Mouse (Mus musculus) heart, embryonic 16.5 days (tissue): Measurements from ENCODE around the gene Exosc7. TPM values are rescaled to one million over a fixed set of nuclear protein-coding genes. Genes with fewer than 3 reads are reported as not detected.

Experiments used
- ATAC-seq: fragments of 200-750 bp; cut with Nextera tagmentation; replicated peaks from 2 replicates; pipeline ENCODE4 v1.8.0; 2017; ENCODE audit warnings: moderate number of reproducible peaks; ENCODE audit not compliant: insufficient read depth, low FRiP score; ENCODE audit errors: extremely low read depth
- H3K27ac ChIP-seq: fragments of 300-500 bp; sonication (generic); 2 replicates; pipeline ENCODE4 v1.5.1; 2014; ENCODE audit warnings: mild to moderate bottlenecking, low read length, control low read depth, moderate library complexity
- H3K27me3 ChIP-seq: fragments of 300-500 bp; sonication (generic); 2 replicates; pipeline ENCODE4 v1.6.1; 2014; ENCODE audit warnings: low read length, mixed read lengths; ENCODE audit not compliant: control insufficient read depth, insufficient read depth
- H3K36me3 ChIP-seq: fragments of 300-500 bp; sonication (generic); 2 replicates; pipeline ENCODE4 v1.6.1; 2014; ENCODE audit not compliant: control insufficient read depth, insufficient read depth
- H3K4me1 ChIP-seq: fragments of 300-500 bp; sonication (generic); 2 replicates; pipeline ENCODE4 v1.6.1; 2014; ENCODE audit warnings: low read length, mixed read lengths; ENCODE audit not compliant: control insufficient read depth, insufficient read depth
- H3K4me2 ChIP-seq: fragments of 300-500 bp; sonication (generic); 2 replicates; pipeline ENCODE4 v1.6.1; 2014; ENCODE audit warnings: low read depth, mild to moderate bottlenecking, control low read depth, low read length
- H3K4me3 ChIP-seq: fragments of 300-500 bp; sonication (generic); 2 replicates; pipeline ENCODE4 v1.5.1; 2014; ENCODE audit warnings: mild to moderate bottlenecking, control low read depth, low read length
- H3K9ac ChIP-seq: fragments of 300-500 bp; sonication (generic); 2 replicates; pipeline ENCODE4 v1.6.1; 2014; ENCODE audit warnings: low read length, control low read depth
- H3K9me3 ChIP-seq: fragments of 300-500 bp; sonication (generic); replicated peaks from 2 replicates; pipeline ENCODE4 v1.6.1; 2016; ENCODE audit warnings: low read length; ENCODE audit not compliant: control insufficient read depth
- WGBS: fragments of 180-500 bp; shearing (Covaris S2); extraction: QIAGEN DNeasy Blood & Tissue Kit; methylation state at CpG from one replicate; pipeline ENCODE4 v1.1.7; 2014; 5-methylcytosine and 5-hydroxymethylcytosine counted together
- polyA plus RNA-seq: library from polyadenylated mRNA; unstranded; fragments of >200 nt; fragmentation: Nextera tagmentation; extraction: Ambion mirVana; gene quantifications from 2 replicates; pipeline ENCODE4 v1.2.1, GENCODE M21; 2015

Gene Exosc7
- polyA plus RNA-seq, 1 experiment from 2014 or later, result 87.6 TPM

GRCm38 (mm10) chr9:123104362-123104761, 8.7 kb upstream of the Exosc7 start:
- no peak overlapping the region for H3K27ac ChIP-seq
- H3K27me3 ChIP-seq, result no peaks in the 10 kb centered on the region
- no peak overlapping the region for H3K4me3 ChIP-seq
- peaks cover 11% of the 10 kb centered on the region for H3K36me3 ChIP-seq
- H3K4me2 ChIP-seq, result no peak overlapping the region
- H3K9ac ChIP-seq, result no peak overlapping the region
- no peaks in the 10 kb centered on the region for H3K4me1 ChIP-seq
- no peak for ATAC-seq
- no peaks in the 10 kb centered on the region for H3K9me3 ChIP-seq

- Histone ChIP-seq H3K9ac (no peak overlapping the region), H3K4me1 (peaks cover 8% of the 10 kb centered on the region), H3K4me2 (no peak overlapping the region), H3K4me3 (no peak overlapping the region), H3K9me3 (no peaks in the 10 kb centered on the region), H3K27ac (no peak overlapping the region), H3K36me3 (peaks cover 3% of the 10 kb centered on the region; the same call in 1 of the 2 replicates), H3K27me3 (no peaks in the 10 kb centered on the region)
- no peak; the same call in 1 of the 2 replicates for ATAC-seq
- 85% methylated on average over 4 of the region's 4 CpGs for WGBS
These were observed 5.8 kb upstream of the Exosc7 start for GRCm38 (mm10) chr9:123107186-123107585.

GRCm38 (mm10) chr9:123109188-123109587, 3.8 kb upstream of the Exosc7 start:
- no peaks in the 10 kb centered on the region for H3K9me3 ChIP-seq
- H3K9ac ChIP-seq, result no peak overlapping the region
- no peak overlapping the region for H3K4me2 ChIP-seq
- no peak for ATAC-seq
- H3K27me3 ChIP-seq, result no peaks in the 10 kb centered on the region
- peaks cover 14% of the 10 kb centered on the region for H3K4me1 ChIP-seq
- H3K36me3 ChIP-seq, result peaks cover 3% of the 10 kb centered on the region; the same call in 1 of the 2 replicates
- no peak overlapping the region for H3K27ac ChIP-seq
- no peak overlapping the region for H3K4me3 ChIP-seq
- WGBS, result 87% methylated on average over 7 of the region's 7 CpGs

- WGBS, result 56% methylated on average over 8 of the region's 8 CpGs
- ATAC-seq, result no peak
- no peaks in the 10 kb centered on the region for H3K36me3 ChIP-seq
These were observed 1.2 kb upstream of the Exosc7 start for GRCm38 (mm10) chr9:123111751-123112221.

GRCm38 (mm10) chr9:123113931-123114330, 916 bp downstream of the Exosc7 start:
- H3K9ac ChIP-seq, result peak overlapping the region; percentile 97
- peaks cover 5% of the 10 kb centered on the region for H3K36me3 ChIP-seq
- 50% methylated on average over 6 of the region's 6 CpGs for WGBS
- H3K9me3 ChIP-seq, result no peaks in the 10 kb centered on the region
- H3K27me3 ChIP-seq, result no peaks in the 10 kb centered on the region
- H3K4me1 ChIP-seq, result peaks cover 14% of the 10 kb centered on the region
- peak overlapping the region; percentile 96 for H3K4me3 ChIP-seq
- ATAC-seq, result no peak
- H3K27ac ChIP-seq, result no peak overlapping the region; the same call in 1 of the 2 replicates
- H3K4me2 ChIP-seq, result peak overlapping the region; percentile 80

More at GRCm38 (mm10) chr9:123111751-123112221, 1.2 kb upstream of the Exosc7 start:
- Histone ChIP-seq H3K27me3 (no peaks in the 10 kb centered on the region), H3K4me3 (peak overlapping the region; percentile 96), H3K4me2 (peak overlapping the region; percentile 80), H3K9me3 (no peaks in the 10 kb centered on the region), H3K27ac (no peak overlapping the region), H3K9ac (peak overlapping the region; percentile 97), H3K4me1 (peaks cover 14% of the 10 kb centered on the region)

- Histone ChIP-seq H3K36me3 (peaks cover 21% of the 10 kb centered on the region), H3K27me3 (no peaks in the 10 kb centered on the region), H3K4me1 (peaks cover 14% of the 10 kb centered on the region), H3K4me3 (no peak overlapping the region), H3K9ac (no peak overlapping the region), H3K27ac (no peak overlapping the region), H3K9me3 (no peaks in the 10 kb centered on the region), H3K4me2 (no peak overlapping the region)
- 82% methylated on average over 1 of the region's 1 CpGs for WGBS
- no peak for ATAC-seq
These were observed 2.6 kb downstream of the Exosc7 start for GRCm38 (mm10) chr9:123115566-123115965.

- Histone ChIP-seq H3K4me2 (no peak overlapping the region), H3K4me3 (no peak overlapping the region), H3K27me3 (no peaks in the 10 kb centered on the region), H3K9me3 (no peaks in the 10 kb centered on the region), H3K9ac (no peak overlapping the region), H3K36me3 (peaks cover 47% of the 10 kb centered on the region), H3K27ac (no peak overlapping the region), H3K4me1 (no peaks in the 10 kb centered on the region)
- 81% methylated on average over 3 of the region's 3 CpGs for WGBS
- no peak for ATAC-seq
These were observed 10.0 kb downstream of the Exosc7 start for GRCm38 (mm10) chr9:123123017-123123416.

- H3K36me3 ChIP-seq, result peaks cover 50% of the 10 kb centered on the region
- H3K4me2 ChIP-seq, result no peak overlapping the region
- no peaks in the 10 kb centered on the region for H3K4me1 ChIP-seq
- H3K27me3 ChIP-seq, result no peaks in the 10 kb centered on the region
- no peak overlapping the region for H3K27ac ChIP-seq
- no peaks in the 10 kb centered on the region for H3K9me3 ChIP-seq
- H3K9ac ChIP-seq, result no peak overlapping the region
- 89% methylated on average over 6 of the region's 6 CpGs for WGBS
- ATAC-seq, result no peak
- H3K4me3 ChIP-seq, result no peak overlapping the region
These were observed 10.8 kb downstream of the Exosc7 start for GRCm38 (mm10) chr9:123123571-123124412.

GRCm38 (mm10) chr9:123124413-123124981, 11.5 kb downstream of the Exosc7 start:
- WGBS, result 65% methylated on average over 2 of the region's 2 CpGs
- H3K4me1 ChIP-seq, result no peaks in the 10 kb centered on the region
- H3K36me3 ChIP-seq, result peaks cover 50% of the 10 kb centered on the region
- no peaks in the 10 kb centered on the region for H3K27me3 ChIP-seq
- no peak overlapping the region for H3K9ac ChIP-seq
- H3K27ac ChIP-seq, result no peak overlapping the region
- no peak for ATAC-seq
- no peak overlapping the region for H3K4me3 ChIP-seq
- no peaks in the 10 kb centered on the region for H3K9me3 ChIP-seq
- no peak overlapping the region for H3K4me2 ChIP-seq
